Mouse (Mus musculus): ENCODE data around the gene Vps37b.

Gene Vps37b

GRCm38 (mm10) chr5:123997811-123998210 lies 34.3 kb downstream of the Vps37b start:
- no peak for DNase-seq

GRCm38 (mm10) chr5:123997211-123997751 lies 34.8 kb downstream of the Vps37b start:
- DNase-seq = no peak

GRCm38 (mm10) chr5:123996695-123997094 lies 35.4 kb downstream of the Vps37b start:
- DNase-seq = no peak

- peak; percentile 42 for DNase-seq
Measured at GRCm38 (mm10) chr5:123996194-123996593, 35.9 kb downstream of the Vps37b start.

GRCm38 (mm10) chr5:123995388-123995787 lies 36.7 kb downstream of the Vps37b start:
- no peak for DNase-seq

- no peak for DNase-seq
Measured at GRCm38 (mm10) chr5:123994468-123994867, 37.6 kb downstream of the Vps37b start.

GRCm38 (mm10) chr5:123993263-123994036 lies 38.6 kb downstream of the Vps37b start:
- DNase-seq = no peak

- DNase-seq = peak; percentile 80
Measured at GRCm38 (mm10) chr5:123992794-123993193, 39.3 kb downstream of the Vps37b start.

- no peak for DNase-seq
Measured at GRCm38 (mm10) chr5:123992193-123992637, 39.9 kb downstream of the Vps37b start.

GRCm38 (mm10) chr5:123991321-123991720 lies 40.7 kb downstream of the Vps37b start:
- DNase-seq = no peak

GRCm38 (mm10) chr5:123989941-123990885 lies 41.9 kb downstream of the Vps37b start:
- DNase-seq = no peak

- DNase-seq = no peak
Measured at GRCm38 (mm10) chr5:123987511-123987910, 44.6 kb downstream of the Vps37b start.

GRCm38 (mm10) chr5:123986925-123987324 lies 45.1 kb downstream of the Vps37b start:
- DNase-seq = no peak

- no peak for DNase-seq
Measured at GRCm38 (mm10) chr5:123985434-123985833, 46.6 kb downstream of the Vps37b start.

GRCm38 (mm10) chr5:123982838-123983237 lies 49.2 kb downstream of the Vps37b start:
- DNase-seq = no peak

GRCm38 (mm10) chr5:123981250-123981554 lies 50.9 kb downstream of the Vps37b start:
- no peak for DNase-seq

GRCm38 (mm10) chr5:123980521-123981249 lies 51.4 kb downstream of the Vps37b start:
- DNase-seq = no peak

GRCm38 (mm10) chr5:123979980-123980369 lies 52.1 kb downstream of the Vps37b start:
- no peak for DNase-seq

- no peak for DNase-seq
Measured at GRCm38 (mm10) chr5:123979221-123979979, 52.7 kb downstream of the Vps37b start.

GRCm38 (mm10) chr5:123978131-123978530 lies 53.9 kb downstream of the Vps37b start:
- DNase-seq = no peak

- DNase-seq = no peak
Measured at GRCm38 (mm10) chr5:123977231-123977630, 54.8 kb downstream of the Vps37b start.

GRCm38 (mm10) chr5:123975668-123976180 lies 56.3 kb downstream of the Vps37b start:
- no peak for DNase-seq
